Mouse (Mus musculus) macrophage (primary cell): Measurements from ENCODE around the gene Bcar3. TPM values are rescaled to one million over a fixed set of nuclear protein-coding genes. Genes with fewer than 3 reads are reported as not detected.
"Not testable (repeated sequence)": the region's sequence is repeated elsewhere in the genome, so short reads cannot be mapped to it uniquely, and the experiment has no call there.

Experiments used
- H3K27ac ChIP-seq: fragments of 350-480 bp; formaldehyde crosslinking; 2 replicates; pipeline ENCODE4 v1.9.0; 2021
- H3K36me3 ChIP-seq: fragments of 350-480 bp; formaldehyde crosslinking; 2 replicates; pipeline ENCODE4 v1.9.0; 2021; ENCODE audit errors: inconsistent target
- H3K4me3 ChIP-seq: fragments of 350-480 bp; formaldehyde crosslinking; 2 replicates; pipeline ENCODE4 v1.9.0; 2021; ENCODE audit errors: inconsistent target
- H3K79me2 ChIP-seq: fragments of 350-480 bp; formaldehyde crosslinking; 2 replicates; pipeline ENCODE4 v1.9.0; 2021; ENCODE audit errors: inconsistent target
- WGBS: methylation state at CpG from one replicate; pipeline ENCODE4 v1.1.7; 2026; ENCODE audit warnings: inconsistent platforms; ENCODE audit not compliant: missing documents; 5-methylcytosine and 5-hydroxymethylcytosine counted together
- polyA plus RNA-seq: library from polyadenylated mRNA; stranded (reverse); fragments of 250-400 nt; gene quantifications from 3 replicates; pipeline ENCODE4 v1.2.4, GENCODE M21; 2018; ENCODE audit warnings: inconsistent platforms
- total RNA-seq, 78 experiments: library from RNA; depleted of rRNA; stranded (reverse); fragments of 250-400 nt; gene quantifications; 1 replicate in 9 of 78; 2 replicates in 24 of 78; 3 replicates in 43 of 78; 4 replicates in 2 of 78; pipeline ENCODE4 v1.2.4; 2018; ENCODE audit warnings: inconsistent platforms in 56 of 78

The Bcar3 gene
- 100 to 1,000 TPM in 2 of 26 experiments, 10 to 100 TPM in 21, 1 to 10 TPM in 3; 4.7 to 142 (median 36.0) TPM for total RNA-seq (2018; cell fraction: chromatin; rRNA removed)
- 10 to 100 TPM in 13 of 26 experiments, 1 to 10 TPM in 13; 3.0 to 22.1 (median 10.7) TPM for total RNA-seq (2018; cell fraction: cytosol; rRNA removed)
- 10 to 100 TPM in 21 of 26 experiments, 1 to 10 TPM in 5; 3.0 to 91.9 (median 22.5) TPM for total RNA-seq (2018; cell fraction: nucleus; rRNA removed)
- 10.7 to 31.8 TPM (median 14.2 TPM) in 3 replicates for polyA plus RNA-seq

DNA sequence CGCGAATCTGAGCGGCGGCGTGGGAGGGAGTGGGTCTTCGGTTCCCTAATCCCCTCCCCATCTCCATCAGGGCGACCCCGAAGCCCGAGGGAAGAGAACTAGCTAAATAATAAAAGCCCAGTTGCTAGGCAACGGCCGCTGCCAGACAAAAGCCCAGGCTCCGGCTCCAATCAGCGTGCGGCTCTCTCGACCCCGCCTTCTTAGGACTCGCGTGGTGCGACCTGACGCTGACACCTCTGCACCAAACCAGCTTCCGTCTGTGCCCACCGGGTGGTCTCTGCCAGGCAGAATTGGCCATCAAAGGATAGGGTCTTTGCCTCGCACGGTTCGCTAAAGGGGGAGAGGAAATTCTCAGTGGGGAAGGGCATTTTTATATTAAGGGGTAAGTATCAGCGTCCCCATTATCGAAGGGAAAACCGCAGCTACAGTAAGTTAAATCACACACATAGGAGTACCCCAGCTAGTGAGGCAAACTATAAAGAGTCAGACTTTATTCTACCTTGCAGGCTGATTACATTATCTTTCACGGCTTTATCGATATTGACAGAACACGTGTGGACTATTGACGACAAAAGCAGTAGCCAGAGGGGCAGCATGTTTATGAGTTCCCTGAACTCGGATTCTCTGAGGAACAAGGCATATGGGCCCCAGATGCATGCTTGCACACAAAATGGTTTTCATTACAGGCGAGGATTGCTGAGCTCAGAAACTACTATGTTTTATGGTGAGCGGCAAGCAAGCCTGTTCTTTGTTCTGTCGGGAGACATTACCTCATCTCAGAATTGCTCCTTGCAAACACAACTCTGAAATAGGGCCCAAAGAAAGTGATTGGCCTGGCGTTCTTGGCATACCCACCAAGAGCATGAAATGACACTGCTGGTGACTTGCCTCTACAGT is at the start of gene Bcar3:
TSS of gene Bcar3 (plus strand) at position 183 of the 897 bp plus-strand sequence.
- WGBS = 17% methylated on average over 37 of the region's 37 CpGs
- Histone ChIP-seq H3K36me3 (no peaks in the 10 kb centered on the region), H3K4me3 (peak within 1 kb of the TSS; percentile 40), H3K27ac (no peak within 1 kb of the TSS), H3K79me2 (no peaks in the 10 kb centered on the region)

DNA sequence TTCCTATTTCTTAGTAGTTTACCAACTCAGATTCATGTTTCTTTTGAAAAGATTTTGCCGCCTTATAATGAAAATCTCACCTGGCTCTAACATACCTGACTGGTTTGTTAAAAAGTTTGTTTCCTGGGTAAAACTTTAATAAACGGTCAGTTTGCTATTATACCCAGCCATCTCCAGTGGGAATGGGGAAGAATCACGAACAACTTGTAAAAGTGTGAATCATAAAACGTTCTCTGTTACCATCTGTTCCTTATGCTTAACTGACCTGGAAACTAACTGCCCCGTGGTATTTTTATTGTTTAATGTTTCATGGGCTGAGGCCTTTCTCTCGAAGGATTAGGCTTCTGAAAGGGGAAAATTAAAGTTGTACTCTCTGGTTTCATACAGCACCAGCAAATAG is 49.2 kb upstream of the Bcar3 start:
- WGBS = 26% methylated on average over 6 of the region's 6 CpGs
- Histone ChIP-seq H3K36me3 (no peaks in the 10 kb centered on the region), H3K27ac (peak overlapping the region; percentile 35), H3K79me2 (peaks cover 37% of the 10 kb centered on the region), H3K4me3 (0 out of 2 replicates have a peak overlapping the region, but pooled peaks have one; percentile 6)

DNA sequence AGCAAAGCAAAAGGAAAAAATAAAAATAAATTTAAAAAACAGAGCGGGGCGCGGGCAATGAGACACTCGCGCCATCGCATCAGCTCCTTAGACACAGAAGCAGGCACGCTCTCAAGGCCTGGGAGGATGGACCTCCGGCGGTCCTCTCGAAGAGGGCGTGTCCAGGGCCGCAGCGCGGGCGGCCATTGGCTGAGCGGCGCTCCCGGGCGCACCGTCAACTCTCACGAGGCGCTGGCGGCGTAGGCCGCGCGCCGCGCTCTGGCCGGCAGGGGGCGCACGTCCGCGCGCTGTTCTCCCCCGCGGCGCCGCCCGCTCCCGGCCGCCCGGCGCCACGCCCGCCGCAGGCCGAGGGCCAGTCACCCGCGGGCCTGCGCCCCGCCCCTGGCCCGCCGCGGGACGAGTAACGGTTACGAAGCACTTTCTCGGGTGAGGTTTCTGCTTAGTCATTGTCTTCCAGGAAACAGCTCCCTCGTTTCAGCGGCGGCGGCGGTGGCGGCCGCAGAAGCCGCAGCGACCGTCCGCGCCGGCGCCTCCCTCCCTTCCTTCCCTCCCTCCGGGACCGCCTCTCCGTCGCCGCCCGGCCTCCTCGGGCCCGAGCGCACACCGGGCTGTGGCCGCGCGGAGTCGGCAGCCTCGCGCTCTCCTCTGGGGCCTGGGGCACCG is 48.6 kb upstream of the Bcar3 start, which contains the start of gene Gclm:
TSS of gene Gclm (plus strand) at position 343 of the 663 bp plus-strand sequence.
- Histone ChIP-seq H3K36me3 (no peaks in the 10 kb centered on the region), H3K4me3 (peak within 1 kb of the TSS; percentile 43), H3K27ac (peak within 1 kb of the TSS; percentile 54), H3K79me2 (peaks cover 42% of the 10 kb centered on the region)
- 1% methylated on average over 62 of the region's 90 CpGs for WGBS

- no peak overlapping the region for H3K27ac ChIP-seq
These were observed 48.0 kb upstream of the Bcar3 start for GRCm38 (mm10) chr3:122245878-122246332.

GRCm38 (mm10) chr3:122246406-122246805 is 47.5 kb upstream of the Bcar3 start:
- WGBS = 28% methylated on average over 6 of the region's 6 CpGs
- peak overlapping the region; percentile 43 for H3K4me3 ChIP-seq
- no peak overlapping the region for H3K27ac ChIP-seq

More at GRCm38 (mm10) chr3:122245878-122246332, 48.0 kb upstream of the Bcar3 start:
- no peaks in the 10 kb centered on the region for H3K36me3 ChIP-seq
- peak overlapping the region; percentile 43 for H3K4me3 ChIP-seq
- WGBS = 0% methylated on average over 26 of the region's 50 CpGs
- peaks cover 47% of the 10 kb centered on the region for H3K79me2 ChIP-seq

GRCm38 (mm10) chr3:122246986-122247767 is 46.8 kb upstream of the Bcar3 start:
- 35% methylated on average over 12 of the region's 12 CpGs for WGBS
- Histone ChIP-seq H3K36me3 (no peaks in the 10 kb centered on the region), H3K4me3 (peak overlapping the region; percentile 43; the same call in 1 of the 2 replicates), H3K27ac (no peak overlapping the region), H3K79me2 (peaks cover 60% of the 10 kb centered on the region)

More at GRCm38 (mm10) chr3:122246406-122246805, 47.5 kb upstream of the Bcar3 start:
- Histone ChIP-seq H3K36me3 (no peaks in the 10 kb centered on the region), H3K79me2 (peaks cover 52% of the 10 kb centered on the region)

- Histone ChIP-seq H3K79me2 (peaks cover 66% of the 10 kb centered on the region), H3K27ac (no peak overlapping the region), H3K36me3 (no peaks in the 10 kb centered on the region), H3K4me3 (no peak overlapping the region)
- WGBS = 100% methylated on average over 2 of the region's 2 CpGs
These were observed 46.2 kb upstream of the Bcar3 start for GRCm38 (mm10) chr3:122247768-122248100.

GRCm38 (mm10) chr3:122252466-122253253 is 41.3 kb upstream of the Bcar3 start:
- WGBS = 91% methylated on average over 3 of the region's 3 CpGs
- no peak overlapping the region for H3K27ac ChIP-seq
- H3K36me3 ChIP-seq = no peaks in the 10 kb centered on the region

GRCm38 (mm10) chr3:122254050-122254449 is 39.9 kb upstream of the Bcar3 start:
- 93% methylated on average over 7 of the region's 7 CpGs for WGBS
- not testable (repeated sequence) for H3K27ac ChIP-seq, H3K36me3 ChIP-seq, H3K4me3 ChIP-seq
- peaks cover 66% of the 10 kb centered on the region for H3K79me2 ChIP-seq

More at GRCm38 (mm10) chr3:122252466-122253253, 41.3 kb upstream of the Bcar3 start:
- peaks cover 80% of the 10 kb centered on the region for H3K79me2 ChIP-seq
- no peak overlapping the region for H3K4me3 ChIP-seq

DNA sequence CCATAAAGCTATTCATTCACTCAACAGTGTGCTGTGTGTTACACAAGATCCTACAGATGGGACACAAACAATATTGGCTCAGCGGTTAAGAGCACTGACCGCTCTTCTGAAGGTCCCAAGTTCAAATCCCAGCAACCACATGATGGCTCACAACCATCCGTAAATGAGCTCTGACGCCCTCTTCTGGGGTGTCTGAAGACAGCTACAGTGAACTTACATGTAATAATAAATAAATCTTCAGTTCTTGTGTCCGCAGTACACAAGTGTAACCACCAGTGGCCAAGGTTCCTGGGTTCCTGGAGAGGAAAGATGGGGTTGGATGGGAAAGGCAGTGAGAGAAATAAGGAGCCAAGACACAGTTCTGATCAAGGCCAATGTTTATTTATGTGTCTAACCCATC is 23.9 kb upstream of the Bcar3 start:
- no peak overlapping the region for H3K4me3 ChIP-seq
- H3K27ac ChIP-seq = no peak overlapping the region
- WGBS = 87% methylated on average over 5 of the region's 5 CpGs
- peaks cover 7% of the 10 kb centered on the region for H3K79me2 ChIP-seq
- H3K36me3 ChIP-seq = peaks cover 10% of the 10 kb centered on the region

GRCm38 (mm10) chr3:122272565-122272964 is 21.4 kb upstream of the Bcar3 start:
- Histone ChIP-seq H3K79me2 (peaks cover 33% of the 10 kb centered on the region), H3K36me3 (peaks cover 20% of the 10 kb centered on the region)
- no CpG with 5 or more reads among the region's 1 CpGs for WGBS
- not testable (repeated sequence) for H3K4me3 ChIP-seq, H3K27ac ChIP-seq

GRCm38 (mm10) chr3:122273407-122274240 is 20.3 kb upstream of the Bcar3 start:
- 5% methylated on average over 17 of the region's 20 CpGs for WGBS
- Histone ChIP-seq H3K36me3 (peaks cover 31% of the 10 kb centered on the region), H3K27ac (no peak overlapping the region)

More at GRCm38 (mm10) chr3:122273407-122274240, 20.3 kb upstream of the Bcar3 start:
- Histone ChIP-seq H3K4me3 (peak overlapping the region; percentile 25), H3K79me2 (peaks cover 40% of the 10 kb centered on the region)
